Mouse (Mus musculus): ENCODE measurements at regions not wholly inside any gene's neighbourhood (a gene's known extent, or its start where the extent isn't known, plus 50 kb on each side); places are given as distances from the start of the nearest gene placed in this dataset.

DNA sequence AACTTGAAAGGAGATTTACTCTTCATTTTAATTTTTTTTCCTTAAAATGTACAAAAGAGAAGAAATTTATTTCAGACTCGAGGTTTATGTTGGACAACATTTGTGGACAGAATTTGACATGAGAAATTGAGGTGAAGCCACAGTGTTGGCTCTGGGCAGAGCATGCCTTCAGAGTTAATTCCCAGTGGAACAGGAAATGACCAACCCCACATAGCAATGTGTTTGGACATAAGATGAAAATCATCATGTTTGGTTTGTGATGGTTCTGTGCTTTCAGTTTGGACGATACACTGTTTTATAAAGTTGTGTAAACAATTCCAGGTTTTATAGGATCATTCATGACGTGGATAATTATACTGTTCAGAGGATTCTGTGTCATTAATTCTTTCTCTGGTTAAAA lies 271.9 kb upstream of the Mettl25 start:
- H3K27me3 ChIP-seq (ENCODE audit: insufficient read depth, low read length), result no peaks in the 10 kb centered on the region
- no peaks in the 10 kb centered on the region for H3K36me3 ChIP-seq (ENCODE audit: insufficient read depth, low read length)
- no peaks in the 10 kb centered on the region for H3K4me1 ChIP-seq (replicated peaks; ENCODE audit: low read depth, low read length)
- H3K4me3 ChIP-seq (replicated peaks; ENCODE audit: low read length), result no peak overlapping the region
- TF ChIP-seq POU5F1 (IDR thresholded peaks at IDR 0.05; ENCODE audit: borderline replicate concordance, low read length) (no peak), NANOG (IDR thresholded peaks at IDR 0.05; ENCODE audit: borderline replicate concordance, low read length) (no peak)
- H3K9me3 ChIP-seq (ENCODE audit: low read length), result no peaks in the 10 kb centered on the region

DNA sequence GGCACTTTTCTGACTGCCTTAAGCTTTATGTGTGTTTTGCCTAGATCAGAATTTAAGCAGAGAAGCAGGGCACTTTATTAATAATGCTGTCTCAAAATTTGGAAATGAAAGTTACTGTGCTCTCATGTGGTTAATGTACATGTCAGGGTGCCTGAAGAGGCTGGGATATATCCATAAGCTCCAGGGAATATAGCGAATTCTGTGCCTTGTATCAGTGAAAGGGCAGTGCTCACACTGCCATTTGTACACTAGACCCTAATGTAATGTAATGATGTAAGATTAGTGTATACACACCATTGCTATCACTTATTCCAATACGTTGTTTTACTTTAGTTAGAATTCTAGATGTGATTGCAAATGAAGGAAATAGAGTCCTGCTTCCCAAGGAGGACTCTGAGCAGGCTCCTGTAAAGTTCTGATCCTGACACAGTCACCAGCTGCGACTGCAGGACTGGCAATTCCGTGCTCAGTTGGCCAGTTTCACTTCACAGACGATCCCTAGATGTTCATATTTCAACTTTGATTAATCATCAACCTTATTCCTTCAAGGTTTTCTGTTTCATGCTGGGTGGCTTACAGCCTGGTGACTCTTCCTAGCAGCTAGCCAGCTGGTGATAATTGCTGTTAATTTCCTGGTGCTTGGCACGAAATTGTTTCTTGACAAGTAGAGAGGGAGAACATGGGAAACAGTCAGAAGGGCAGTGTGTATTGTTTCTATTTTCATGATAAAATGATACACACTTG lies 273.7 kb upstream of the Mettl25 start:
- H3K4me3 ChIP-seq (replicated peaks; ENCODE audit: low read length), result no peak overlapping the region
- no peaks in the 10 kb centered on the region for H3K36me3 ChIP-seq (ENCODE audit: insufficient read depth, low read length)
- no peaks in the 10 kb centered on the region for H3K27me3 ChIP-seq (ENCODE audit: insufficient read depth, low read length)
- no peaks in the 10 kb centered on the region for H3K4me1 ChIP-seq (replicated peaks; ENCODE audit: low read depth, low read length)
- H3K9me3 ChIP-seq (ENCODE audit: low read length), result no peaks in the 10 kb centered on the region
- TF ChIP-seq POU5F1 (IDR thresholded peaks at IDR 0.05; ENCODE audit: borderline replicate concordance, low read length) (no peak), CTCF (conservative IDR thresholded peaks at IDR 0.05; ENCODE audit: low read length) (no peak), NANOG (IDR thresholded peaks at IDR 0.05; ENCODE audit: borderline replicate concordance, low read length) (no peak)

DNA sequence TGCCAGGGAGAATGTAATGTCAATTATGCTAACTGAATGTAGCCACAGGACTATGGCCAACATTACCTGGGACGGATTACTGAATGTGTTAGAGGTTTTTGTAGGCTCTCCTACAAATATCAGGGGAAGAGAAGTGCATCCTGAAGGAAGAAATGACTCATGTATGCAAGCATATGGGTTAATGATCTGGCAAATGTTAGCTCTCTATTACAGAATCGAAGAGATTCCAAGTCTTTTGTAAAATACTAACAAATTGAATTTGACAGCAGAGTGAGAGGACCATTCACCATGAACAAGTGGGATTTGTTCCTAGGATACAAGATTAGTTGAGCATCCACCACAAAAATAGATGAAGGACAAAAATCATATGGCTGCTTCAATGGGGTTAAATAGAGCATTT lies 280.6 kb upstream of the Mettl25 start:
- no peaks in the 10 kb centered on the region for H3K27me3 ChIP-seq (ENCODE audit: insufficient read depth, low read length)
- no peaks in the 10 kb centered on the region for H3K4me1 ChIP-seq (replicated peaks; ENCODE audit: low read depth, low read length)
- no peak overlapping the region for H3K4me3 ChIP-seq (replicated peaks; ENCODE audit: low read length)
- H3K36me3 ChIP-seq (ENCODE audit: insufficient read depth, low read length), result no peaks in the 10 kb centered on the region
- H3K9me3 ChIP-seq (ENCODE audit: low read length), result no peaks in the 10 kb centered on the region
- TF ChIP-seq NANOG (IDR thresholded peaks at IDR 0.05; ENCODE audit: borderline replicate concordance, low read length), result no peak
- TF ChIP-seq POU5F1 (IDR thresholded peaks at IDR 0.05; ENCODE audit: borderline replicate concordance, low read length), result no peak
- TF ChIP-seq CTCF (conservative IDR thresholded peaks at IDR 0.05; ENCODE audit: low read length), result no peak

DNA sequence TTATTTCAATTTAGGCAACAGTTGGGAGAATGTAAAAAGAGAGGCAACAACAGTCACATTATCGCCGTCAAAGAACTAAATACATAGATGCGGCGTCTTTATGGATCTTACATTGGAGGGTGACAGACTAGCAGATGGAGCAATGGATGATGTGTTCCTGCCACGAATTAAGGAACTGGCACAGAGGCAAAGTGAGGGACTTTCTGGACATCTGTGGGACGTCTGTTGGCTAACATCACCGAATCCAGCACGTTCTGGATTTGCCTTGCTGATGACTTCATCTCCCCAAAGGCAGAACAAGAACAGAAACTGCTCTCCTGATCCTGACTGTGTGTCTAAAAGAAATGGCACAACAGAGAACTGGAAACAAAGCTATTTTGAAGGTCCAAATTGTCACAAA lies 281.8 kb upstream of the Mettl25 start:
- H3K4me1 ChIP-seq (replicated peaks; ENCODE audit: low read depth, low read length), result no peaks in the 10 kb centered on the region
- H3K27me3 ChIP-seq (ENCODE audit: insufficient read depth, low read length), result no peaks in the 10 kb centered on the region
- H3K4me3 ChIP-seq (replicated peaks; ENCODE audit: low read length), result no peak overlapping the region
- TF ChIP-seq CTCF (conservative IDR thresholded peaks at IDR 0.05; ENCODE audit: low read length) (no peak), POU5F1 (IDR thresholded peaks at IDR 0.05; ENCODE audit: borderline replicate concordance, low read length) (no peak), NANOG (IDR thresholded peaks at IDR 0.05; ENCODE audit: borderline replicate concordance, low read length) (no peak)
- H3K9me3 ChIP-seq (ENCODE audit: low read length), result no peaks in the 10 kb centered on the region
- no peaks in the 10 kb centered on the region for H3K36me3 ChIP-seq (ENCODE audit: insufficient read depth, low read length)

DNA sequence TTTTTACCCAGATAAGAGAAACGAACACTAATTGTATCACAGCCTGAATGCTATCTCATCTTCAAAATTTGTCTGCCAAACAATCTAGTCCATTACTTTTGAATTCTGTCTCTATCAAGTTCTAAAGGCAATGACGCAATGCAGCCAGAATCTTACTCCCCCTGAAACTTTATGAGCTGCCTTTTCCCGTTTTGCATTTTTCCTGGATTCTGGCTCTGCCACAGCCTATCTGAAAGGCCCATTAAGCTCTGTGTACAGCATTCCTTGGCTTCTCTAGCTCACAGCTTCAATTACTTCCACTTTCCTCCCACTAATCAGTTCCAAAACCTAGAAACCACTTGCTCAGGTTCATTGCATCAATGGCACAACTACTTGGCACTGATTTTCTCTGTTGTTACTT lies 298.0 kb upstream of the Ppfia2 start:
- Histone ChIP-seq H3K36me3 (ENCODE audit: insufficient read depth, low read length) (no peaks in the 10 kb centered on the region), H3K4me1 (replicated peaks; ENCODE audit: low read depth, low read length) (no peaks in the 10 kb centered on the region), H3K27me3 (ENCODE audit: insufficient read depth, low read length) (no peaks in the 10 kb centered on the region), H3K9me3 (ENCODE audit: low read length) (no peaks in the 10 kb centered on the region), H3K4me3 (replicated peaks; ENCODE audit: low read length) (no peak overlapping the region)
- TF ChIP-seq NANOG (IDR thresholded peaks at IDR 0.05; ENCODE audit: borderline replicate concordance, low read length) (no peak), POU5F1 (IDR thresholded peaks at IDR 0.05; ENCODE audit: borderline replicate concordance, low read length) (no peak), CTCF (conservative IDR thresholded peaks at IDR 0.05; ENCODE audit: low read length) (no peak)

DNA sequence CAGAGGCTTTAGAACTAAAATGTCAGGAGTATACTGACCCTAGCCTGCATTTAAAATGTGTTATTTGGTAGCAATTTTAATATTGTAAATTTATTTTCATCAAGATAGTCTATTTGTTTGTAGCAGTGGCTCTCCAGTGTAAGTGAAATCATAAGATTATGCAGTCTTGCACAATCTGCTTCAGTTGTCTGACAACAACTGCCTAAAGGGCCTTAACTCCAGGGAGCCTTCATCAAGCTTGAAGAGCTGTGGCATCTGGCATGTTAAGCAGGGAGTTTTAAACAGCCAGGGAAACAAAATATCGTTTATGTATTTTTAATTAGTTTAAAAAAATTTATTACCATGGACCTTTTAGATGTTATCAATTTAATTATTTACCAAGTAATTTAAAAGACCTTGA lies 295.7 kb upstream of the Ppfia2 start:
- Histone ChIP-seq H3K4me1 (replicated peaks; ENCODE audit: low read depth, low read length) (no peaks in the 10 kb centered on the region), H3K27me3 (ENCODE audit: insufficient read depth, low read length) (no peaks in the 10 kb centered on the region), H3K4me3 (replicated peaks; ENCODE audit: low read length) (no peak overlapping the region), H3K36me3 (ENCODE audit: insufficient read depth, low read length) (no peaks in the 10 kb centered on the region), H3K9me3 (ENCODE audit: low read length) (no peaks in the 10 kb centered on the region)
- TF ChIP-seq POU5F1 (IDR thresholded peaks at IDR 0.05; ENCODE audit: borderline replicate concordance, low read length) (no peak), NANOG (IDR thresholded peaks at IDR 0.05; ENCODE audit: borderline replicate concordance, low read length) (no peak), CTCF (conservative IDR thresholded peaks at IDR 0.05; ENCODE audit: low read length) (no peak)

DNA sequence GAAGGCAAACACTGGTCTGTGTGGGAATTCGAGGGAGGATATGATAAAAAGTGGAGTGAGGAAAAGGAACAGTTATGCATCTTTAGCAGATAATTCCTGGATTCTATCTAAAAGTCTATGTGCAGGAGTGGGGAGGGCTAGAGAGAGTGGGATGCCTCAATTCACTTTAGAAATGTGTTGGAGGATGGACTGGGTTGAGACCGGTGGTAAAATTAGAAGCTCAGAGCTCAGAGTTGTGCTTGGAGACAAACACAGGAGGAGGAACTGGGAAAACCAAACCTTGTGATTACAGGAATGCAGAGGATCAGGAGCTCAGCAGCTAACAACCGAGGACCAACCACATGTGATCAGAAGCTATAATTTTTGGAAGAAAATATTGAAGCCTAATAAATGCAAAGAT lies 290.5 kb upstream of the Ppfia2 start:
- no peak for TF ChIP-seq NANOG (IDR thresholded peaks at IDR 0.05; ENCODE audit: borderline replicate concordance, low read length)
- TF ChIP-seq POU5F1 (IDR thresholded peaks at IDR 0.05; ENCODE audit: borderline replicate concordance, low read length), result no peak
- TF ChIP-seq CTCF (conservative IDR thresholded peaks at IDR 0.05; ENCODE audit: low read length), result no peak

DNA sequence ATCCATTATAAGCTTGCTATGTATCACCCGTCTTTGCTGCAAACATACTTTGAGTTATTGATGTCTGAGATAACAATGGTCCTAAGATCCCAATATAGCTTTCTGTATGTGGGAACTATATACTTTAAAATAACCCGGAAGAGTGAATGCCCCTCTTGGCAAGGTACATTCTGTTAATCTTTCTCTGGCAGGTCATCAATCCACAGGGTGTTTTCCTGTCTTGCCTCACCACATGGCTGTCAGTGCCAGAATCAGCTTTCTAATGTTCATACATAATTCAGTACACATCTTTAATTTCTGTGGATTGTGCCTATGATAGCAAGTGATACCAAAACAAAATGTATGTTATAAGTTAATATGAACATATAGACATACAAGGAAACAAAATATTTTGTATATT lies 267.6 kb upstream of the Ppfia2 start:
- no peaks in the 10 kb centered on the region for H3K9me3 ChIP-seq (ENCODE audit: low read length)
- H3K4me1 ChIP-seq (replicated peaks; ENCODE audit: low read depth, low read length), result no peaks in the 10 kb centered on the region
- TF ChIP-seq NANOG (IDR thresholded peaks at IDR 0.05; ENCODE audit: borderline replicate concordance, low read length) (no peak), CTCF (conservative IDR thresholded peaks at IDR 0.05; ENCODE audit: low read length) (no peak), POU5F1 (IDR thresholded peaks at IDR 0.05; ENCODE audit: borderline replicate concordance, low read length) (no peak)
- H3K27me3 ChIP-seq (ENCODE audit: insufficient read depth, low read length), result no peaks in the 10 kb centered on the region
- no peak overlapping the region for H3K4me3 ChIP-seq (replicated peaks; ENCODE audit: low read length)
- H3K36me3 ChIP-seq (ENCODE audit: insufficient read depth, low read length), result no peaks in the 10 kb centered on the region

More for the DNA sequence above, 290.5 kb upstream of the Ppfia2 start:
- Histone ChIP-seq H3K36me3 (ENCODE audit: insufficient read depth, low read length) (no peaks in the 10 kb centered on the region), H3K9me3 (ENCODE audit: low read length) (peaks cover 12% of the 10 kb centered on the region), H3K4me1 (replicated peaks; ENCODE audit: low read depth, low read length) (no peaks in the 10 kb centered on the region), H3K27me3 (ENCODE audit: insufficient read depth, low read length) (no peaks in the 10 kb centered on the region), H3K4me3 (replicated peaks; ENCODE audit: low read length) (no peak overlapping the region)

DNA sequence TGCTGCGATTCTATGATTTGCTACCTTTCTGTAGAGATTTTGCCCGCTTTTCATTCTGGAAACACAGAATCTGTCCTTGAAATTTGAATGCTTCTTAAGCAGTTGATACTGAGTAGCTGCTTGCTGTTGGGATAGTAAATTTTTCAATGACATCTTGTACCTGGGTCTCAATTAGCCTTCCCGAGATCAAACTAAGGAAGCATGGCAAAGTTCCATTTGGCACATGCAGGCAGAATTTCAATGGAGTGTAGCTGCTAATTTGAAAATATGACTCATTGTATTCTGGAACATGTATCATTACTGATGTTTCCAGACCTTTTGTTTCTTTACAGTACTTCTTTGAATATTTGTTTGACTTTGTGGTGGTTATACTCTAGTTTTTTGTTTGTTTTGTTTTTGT lies 245.9 kb upstream of the Ppfia2 start:
- TF ChIP-seq POU5F1 (IDR thresholded peaks at IDR 0.05; ENCODE audit: borderline replicate concordance, low read length) (no peak), CTCF (conservative IDR thresholded peaks at IDR 0.05; ENCODE audit: low read length) (no peak), NANOG (IDR thresholded peaks at IDR 0.05; ENCODE audit: borderline replicate concordance, low read length) (no peak)
- H3K4me3 ChIP-seq (replicated peaks; ENCODE audit: low read length), result no peak overlapping the region
- H3K9me3 ChIP-seq (ENCODE audit: low read length), result no peaks in the 10 kb centered on the region
- H3K36me3 ChIP-seq (ENCODE audit: insufficient read depth, low read length), result no peaks in the 10 kb centered on the region
- H3K4me1 ChIP-seq (replicated peaks; ENCODE audit: low read depth, low read length), result no peaks in the 10 kb centered on the region
- no peaks in the 10 kb centered on the region for H3K27me3 ChIP-seq (ENCODE audit: insufficient read depth, low read length)
